Mouse (Mus musculus) left cerebral cortex, postnatal 4 days (tissue): ENCODE results near the gene Kmt2a. TPM values are rescaled to one million over a fixed set of nuclear protein-coding genes. Genes with fewer than 3 reads are reported as not detected.
A peak's percentile ranks its signal among the peaks of the same experiment; 100 is the strongest.

Experiments used
- DNase-seq: peaks from one replicate; pipeline ENCODE4 v3.0.0-alpha.2; 2022
- intact Hi-C: fragments of 180-260 bp; cut with DNase I; formaldehyde crosslinking; loops from one replicate; pipeline ENCODE4 v1.15.1; 2025
- total RNA-seq, 2 experiments: library from RNA; stranded (reverse); gene quantifications; 2 replicates each; pipeline ENCODE4 v1.2.3; 2021

Kmt2a gene
- 10 to 100 TPM; 67.5 to 70.0 TPM for total RNA-seq

- peak; percentile 97 for DNase-seq
- intact Hi-C loops, result loop anchor here (5.0 kb wide), 3 partner anchors 36 to 86 kb away; partner anchors contain the start of gene Ube4a
Measured at GRCm38 (mm10) chr9:44881221-44881871, at the start of gene Kmt2a. Kmt2a (minus strand) TSS chr9:44881296.

DNA sequence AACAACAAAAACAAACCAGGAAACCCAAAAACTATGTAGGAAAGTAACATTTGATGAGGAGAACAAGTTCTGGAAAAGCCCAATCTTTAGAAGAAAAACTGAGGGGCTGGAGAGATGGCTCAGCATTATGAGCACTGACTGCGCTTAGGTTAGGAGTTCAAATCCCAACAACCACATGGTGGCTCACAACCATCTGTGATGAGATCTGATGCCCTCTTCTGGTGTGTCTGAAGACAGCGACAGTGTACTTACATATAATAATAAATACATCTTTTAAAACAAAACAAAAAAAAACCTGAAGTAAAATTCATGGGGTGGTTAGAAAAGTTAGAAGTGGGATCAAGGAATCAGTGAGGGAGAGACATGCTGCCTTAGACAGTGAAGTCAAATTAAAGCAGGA is 40.4 kb upstream of the Kmt2a start:
- intact Hi-C loops, result loop anchor here (5.0 kb wide), 1 partner anchor 84 kb away; no protein-coding TSS in a partner anchor
- DNase-seq, result no peak

DNA sequence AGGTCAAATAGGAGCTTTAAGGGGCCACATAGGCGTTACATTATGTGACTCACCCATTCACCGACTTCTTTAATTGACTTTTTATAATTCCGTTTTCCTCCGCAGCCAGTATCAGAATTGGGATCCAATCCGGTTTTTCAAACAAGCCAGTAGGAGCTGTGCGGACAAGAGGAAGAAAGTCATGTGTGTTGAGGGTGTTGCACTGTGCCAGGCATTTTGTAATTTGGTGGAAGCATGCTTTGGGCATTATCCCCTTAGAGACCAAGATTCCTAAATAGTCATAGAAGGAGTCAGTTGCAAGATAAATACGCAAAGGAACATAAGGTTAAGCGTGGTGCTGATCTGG is 40.0 kb upstream of the Kmt2a start:
- no peak for DNase-seq
- intact Hi-C loops, result loop anchor here (5.0 kb wide), 1 partner anchor 84 kb away; no protein-coding TSS in a partner anchor

DNA sequence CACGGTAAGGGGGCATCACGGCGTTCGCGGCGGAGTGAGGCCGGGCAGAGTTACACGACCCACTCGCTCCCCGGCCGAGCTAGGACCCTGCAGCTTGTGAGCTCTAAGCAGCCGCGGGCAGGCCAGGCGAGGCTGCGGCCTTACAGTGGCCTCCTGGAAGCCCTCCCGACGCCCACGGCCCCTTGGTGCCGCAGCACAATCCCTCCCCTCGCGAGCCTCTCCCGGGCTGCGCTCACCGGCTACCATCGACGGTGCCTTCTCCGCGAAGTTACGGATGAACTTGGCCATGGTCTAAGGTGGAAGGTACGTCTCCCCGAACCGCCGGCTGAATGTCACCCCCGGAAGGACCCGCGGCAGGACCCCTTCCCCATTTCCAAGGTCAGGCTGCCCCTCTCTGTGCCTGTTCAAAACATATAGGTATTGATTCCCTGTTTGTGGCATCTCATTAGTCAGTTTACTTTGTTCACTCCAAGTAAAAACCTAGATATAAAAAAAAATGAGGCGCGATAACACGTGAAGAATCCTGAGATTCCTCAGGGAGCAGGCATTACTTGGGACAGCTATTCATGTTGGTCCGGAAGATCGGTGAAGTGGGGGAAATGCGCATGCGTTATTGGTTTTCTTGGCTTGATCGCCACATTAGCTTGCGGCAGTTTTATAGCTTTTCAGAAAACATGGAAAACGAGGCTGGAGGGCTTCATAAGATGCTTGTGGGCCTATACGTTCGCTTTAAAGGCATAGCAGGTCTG is 39.5 kb upstream of the Kmt2a start, which contains the start of gene Atp5l:
Gene Atp5l, minus strand, starts transcription at position 369 of the 749 bp plus-strand sequence.
- intact Hi-C loops, result loop anchor here (5.0 kb wide), 1 partner anchor 83 kb away; no protein-coding TSS in a partner anchor
- DNase-seq, result peak; percentile 85

DNA sequence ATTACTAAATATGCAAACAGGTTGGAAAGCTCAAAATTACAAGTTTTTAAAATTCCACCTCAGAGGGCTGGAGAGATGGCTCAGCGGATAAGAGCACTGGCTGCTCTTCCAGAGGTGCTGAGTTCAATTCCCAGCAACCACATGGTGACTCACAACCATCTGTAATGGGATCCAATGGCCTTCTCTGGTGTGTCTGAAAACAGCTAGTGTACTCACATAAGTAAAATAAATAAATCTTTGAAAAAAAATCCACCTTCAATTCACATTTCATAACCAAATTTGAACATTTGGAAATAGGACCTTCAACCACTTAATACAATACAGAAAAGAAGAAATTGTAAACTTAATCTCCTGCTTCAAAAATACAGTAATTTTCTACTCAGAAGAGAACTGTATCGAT is 38.5 kb upstream of the Kmt2a start:
- intact Hi-C loops, result loop anchor here (5.0 kb wide), 2 partner anchors 37 to 82 kb away; partner anchors contain the start of gene Kmt2a
- DNase-seq, result no peak

DNA sequence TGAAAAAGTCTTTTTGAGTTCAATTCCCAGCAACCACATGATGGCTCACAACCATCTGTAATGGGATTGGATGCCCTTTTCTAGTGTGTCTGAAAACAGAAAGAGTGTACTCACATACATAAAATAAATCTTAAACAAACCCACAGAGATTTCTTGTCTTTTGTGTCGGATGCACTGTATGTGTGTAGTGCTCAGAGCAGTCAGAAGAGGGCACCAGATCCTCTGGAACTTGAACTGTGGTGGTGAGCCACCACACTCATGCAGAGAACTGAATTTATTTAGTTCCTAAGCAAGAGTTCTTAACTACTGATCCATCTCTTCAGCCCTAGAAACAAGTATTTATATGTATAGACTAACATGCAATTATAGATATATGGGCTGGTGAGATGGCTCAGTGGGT is 35.1 kb upstream of the Kmt2a start:
- DNase-seq, result no peak

GRCm38 (mm10) chr9:44914706-44915105 is 33.6 kb upstream of the Kmt2a start:
- no peak for DNase-seq
- intact Hi-C loops, result loop anchor here (5.0 kb wide), 1 partner anchor 32 kb away; the partner anchor contains the start of gene Kmt2a

More for the DNA sequence above, 35.1 kb upstream of the Kmt2a start:
- intact Hi-C loops, result loop anchor here (5.0 kb wide), 1 partner anchor 34 kb away; the partner anchor contains the start of gene Kmt2a

GRCm38 (mm10) chr9:44911365-44911764 is 30.3 kb upstream of the Kmt2a start:
- intact Hi-C loops, result no loop called here
- no peak for DNase-seq

DNA sequence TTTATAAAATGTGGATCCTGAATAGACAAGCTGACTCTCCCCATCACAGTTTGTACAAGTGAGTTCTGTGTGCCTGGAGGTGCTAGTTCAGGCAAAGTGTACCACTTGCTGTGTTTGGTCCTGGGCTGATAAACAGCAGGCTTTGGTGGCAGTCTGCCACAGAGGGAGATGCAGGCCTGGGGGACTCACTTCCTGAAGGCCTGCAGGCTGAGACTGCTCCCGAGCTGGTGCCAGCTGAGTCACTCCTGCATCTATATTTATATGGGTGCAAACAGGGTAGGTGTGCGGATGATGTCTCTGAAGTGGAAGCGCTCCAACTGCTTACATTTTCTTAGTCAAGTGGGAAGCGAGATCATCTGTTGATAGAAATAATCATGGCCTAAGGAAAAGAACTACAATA is 24.5 kb upstream of the Kmt2a start:
- DNase-seq, result no peak
- intact Hi-C loops, result no loop called here

DNA sequence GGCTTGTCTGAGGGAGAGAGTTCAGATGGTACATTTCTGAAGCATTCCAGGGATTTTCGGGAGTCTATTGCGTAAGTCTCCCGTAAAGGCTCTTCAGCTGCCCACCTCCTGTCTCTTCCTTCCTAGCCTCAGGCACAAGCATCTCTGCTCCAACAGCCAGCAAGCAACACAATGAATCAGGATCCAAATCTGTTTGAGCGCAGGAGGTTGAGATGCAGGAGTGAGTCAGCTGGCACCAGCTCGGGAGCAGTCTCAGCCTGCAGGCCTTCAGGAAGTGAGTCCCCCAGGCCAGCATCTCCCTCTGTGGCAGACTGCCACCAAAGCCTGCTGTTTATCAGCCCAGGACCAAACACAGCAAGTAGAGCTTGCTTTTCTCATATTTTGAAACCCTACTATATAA is 23.9 kb upstream of the Kmt2a start:
- intact Hi-C loops, result no loop called here
- peak; percentile 30 for DNase-seq

DNA sequence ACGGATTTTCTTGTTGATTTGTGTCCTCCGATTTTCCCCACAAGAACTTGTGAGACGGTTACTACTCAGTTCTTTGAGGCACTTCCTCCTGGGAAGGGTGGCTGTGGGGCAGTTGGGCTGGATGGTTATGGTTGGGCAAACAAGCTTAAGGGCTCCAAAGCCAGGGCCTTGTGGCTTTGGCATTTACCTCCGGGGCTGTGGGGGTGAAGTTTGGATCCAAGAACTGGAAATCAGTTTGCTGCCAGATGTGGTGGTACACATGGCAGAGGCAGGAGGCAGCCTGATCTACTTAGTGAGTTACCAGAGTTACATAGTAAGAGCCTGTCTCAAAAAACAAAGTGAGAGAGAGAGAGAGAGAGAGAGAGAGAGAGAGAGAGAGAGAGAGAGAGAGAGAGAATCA is 22.8 kb upstream of the Kmt2a start:
- intact Hi-C loops, result no loop called here
- DNase-seq, result no peak

DNA sequence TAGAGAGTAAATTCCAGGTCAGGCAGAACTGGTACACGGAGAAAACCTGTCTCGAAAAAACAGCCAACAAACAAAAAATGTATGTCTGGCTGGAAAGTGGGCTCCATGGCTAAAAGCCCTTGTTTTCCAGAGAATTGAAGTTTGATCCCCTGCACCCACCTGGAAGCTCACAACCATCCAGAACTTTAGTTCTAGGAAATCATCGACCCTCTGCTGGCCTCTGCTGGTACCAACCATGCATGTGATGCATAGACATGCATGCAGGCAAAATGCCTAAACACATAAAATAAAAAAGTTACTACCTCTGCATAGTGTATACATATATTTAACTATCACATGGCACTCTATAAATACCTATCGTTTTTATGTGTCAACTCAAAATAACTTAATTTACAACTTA is 19.3 kb upstream of the Kmt2a start:
- intact Hi-C loops, result no loop called here
- no peak for DNase-seq

DNA sequence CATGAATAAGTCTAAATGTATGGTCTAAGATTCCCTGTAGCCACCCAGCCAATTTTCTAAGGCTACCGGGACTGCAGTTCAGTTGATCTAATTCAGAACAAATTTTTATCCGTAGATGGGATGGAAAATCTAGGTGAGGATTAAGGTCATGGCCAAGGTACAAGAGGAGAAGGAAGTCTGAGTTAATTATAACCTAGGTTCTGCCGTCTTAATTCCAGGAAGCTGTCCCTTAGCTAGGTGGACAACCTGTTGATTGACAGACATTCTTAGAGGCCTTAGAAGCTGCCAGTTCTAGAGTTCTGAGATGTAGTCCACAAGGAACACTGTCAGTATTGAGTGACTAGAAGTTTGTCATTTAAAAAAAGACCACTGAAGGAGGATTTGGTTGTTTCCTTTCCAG is 18.6 kb upstream of the Kmt2a start:
- intact Hi-C loops, result no loop called here

DNA sequence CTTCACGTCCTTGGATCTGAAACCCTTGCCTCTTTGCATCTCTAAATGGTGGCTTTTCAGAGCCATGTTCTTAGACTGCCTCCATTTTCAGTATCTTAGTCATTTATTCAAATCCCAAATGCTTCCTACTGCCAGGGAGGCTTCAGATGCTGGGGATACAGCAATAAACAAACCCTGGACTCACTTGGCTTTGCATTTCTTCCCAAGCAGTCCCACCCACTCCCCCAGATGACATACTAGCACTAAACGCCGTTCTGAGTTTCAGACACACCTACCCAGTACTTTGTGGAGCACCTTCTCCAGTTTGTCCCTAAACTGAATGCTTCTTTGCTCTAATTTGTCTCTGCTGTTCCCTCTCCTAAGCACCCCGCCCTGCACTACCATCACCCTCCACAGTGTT is 15.9 kb upstream of the Kmt2a start:
- intact Hi-C loops, result no loop called here
- no peak for DNase-seq

More for the DNA sequence above, 18.6 kb upstream of the Kmt2a start:
- no peak for DNase-seq

DNA sequence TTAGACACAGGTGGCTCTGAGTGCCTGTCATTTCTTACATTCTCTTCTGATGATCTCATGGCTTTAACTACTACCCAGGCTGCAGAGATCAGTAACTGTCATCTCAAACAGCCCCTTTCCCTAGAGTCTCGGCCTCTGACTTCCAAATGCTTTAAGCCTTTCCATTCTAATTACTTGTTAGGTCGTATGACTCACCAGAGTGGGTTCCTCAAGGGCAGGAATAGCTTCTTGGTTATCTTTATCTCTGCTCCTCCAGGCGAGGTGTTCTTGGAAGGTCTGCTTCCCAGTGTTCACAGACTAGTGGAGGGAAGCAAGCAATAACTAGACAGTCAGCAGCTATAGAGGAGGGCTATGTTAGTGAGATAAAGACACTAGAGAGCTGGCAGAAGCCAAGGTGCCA is 11.6 kb upstream of the Kmt2a start:
- DNase-seq, result no peak
- intact Hi-C loops, result no loop called here

DNA sequence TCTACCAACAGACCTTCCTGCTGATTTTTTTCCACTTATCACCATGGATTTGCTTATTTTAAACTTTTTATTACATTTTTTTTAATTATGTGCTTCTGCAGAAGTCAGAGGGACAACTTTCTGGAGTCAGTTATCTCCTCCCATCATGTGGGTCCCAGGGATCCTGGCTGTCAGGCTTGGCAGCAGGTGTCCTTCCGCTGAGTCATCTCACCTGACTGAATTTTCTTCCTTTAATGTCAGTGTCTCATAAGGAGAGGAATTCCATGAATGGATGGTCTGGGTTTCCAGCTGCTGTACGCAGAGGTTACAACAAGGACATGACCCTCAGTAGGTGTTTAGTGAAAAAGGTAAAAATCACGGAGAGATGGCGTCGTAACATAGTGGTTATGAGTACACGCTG is 10.1 kb upstream of the Kmt2a start:
- intact Hi-C loops, result no loop called here
- no peak for DNase-seq

GRCm38 (mm10) chr9:44890122-44890521 is 9.0 kb upstream of the Kmt2a start:
- no peak for DNase-seq
- intact Hi-C loops, result no loop called here

- DNase-seq, result no peak
- intact Hi-C loops, result no loop called here
Measured at GRCm38 (mm10) chr9:44888114-44888624, 7.1 kb upstream of the Kmt2a start.

DNA sequence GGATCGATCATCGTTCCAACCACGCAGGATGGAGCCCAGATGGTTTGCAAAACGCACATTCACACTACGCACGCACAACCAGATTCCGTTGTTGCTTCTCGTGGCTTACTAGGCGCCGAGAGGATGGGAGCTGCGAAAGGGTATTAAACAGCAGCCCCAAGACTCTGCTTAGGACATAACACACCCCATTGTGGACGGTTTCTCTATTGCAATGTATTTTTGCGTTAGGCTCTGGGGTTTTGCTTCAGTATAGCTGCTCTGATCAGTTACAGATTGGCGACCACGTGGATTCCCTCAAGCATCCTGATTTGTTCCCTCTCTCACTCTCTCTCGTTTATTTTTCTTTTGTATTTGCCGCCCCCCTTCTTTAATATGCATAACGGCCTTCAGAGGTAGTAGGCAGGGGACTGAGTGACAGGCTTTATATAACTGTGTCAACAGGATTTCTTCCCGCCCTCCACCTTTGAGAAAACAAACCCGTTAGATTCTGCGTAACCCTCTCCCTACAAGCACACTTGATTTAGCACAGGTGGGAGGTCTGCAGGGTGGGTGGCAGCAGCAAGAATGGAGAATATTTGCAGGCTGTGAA is 2.0 kb upstream of the Kmt2a start:
- peak; percentile 30 for DNase-seq
- intact Hi-C loops, result loop anchor here (5.0 kb wide), 3 partner anchors 34 to 84 kb away; partner anchors contain the start of gene Ube4a

- intact Hi-C loops, result loop anchor here (5.0 kb wide), 3 partner anchors 35 to 85 kb away; partner anchors contain the start of gene Ube4a
- DNase-seq, result peak; percentile 51
Measured at GRCm38 (mm10) chr9:44882436-44882980, 1.4 kb upstream of the Kmt2a start.
